Mouse (Mus musculus) stomach, postnatal 0 days (tissue): ENCODE measurements around the gene Nexmif.

Source experiments
- CTCF ChIP-seq: IDR thresholded peaks from 2 replicates; pipeline ENCODE4 v1.5.1; 2016; ENCODE audit warnings: antibody characterized with exemption, low read depth, mild to moderate bottlenecking, moderate library complexity
- EP300 ChIP-seq: optimal IDR thresholded peaks from 2 replicates; pipeline ENCODE3; 2016; ENCODE audit warnings: antibody characterized with exemption

- TF ChIP-seq CTCF (no peak), EP300 (no peak)
These were observed at the start of gene Nexmif for GRCm38 (mm10) chrX:104200736-104201591.
